Mouse (Mus musculus): ENCODE measurements at regions not wholly inside any gene's neighbourhood (a gene's known extent, or its start where the extent isn't known, plus 50 kb on each side); places are given as distances from the start of the nearest gene placed in this dataset.

GRCm38 (mm10) chr17:14551610-14552009, 142.4 kb downstream of the Thbs2 start:
- no peak for ATAC-seq (ENCODE audit: insufficient number of reproducible peaks, insufficient read depth, low FRiP score, low read depth)
- Histone ChIP-seq H3K27me3 (ENCODE audit: control insufficient read depth, insufficient read depth, low read length) (no peaks in the 10 kb centered on the region), H3K4me3 (ENCODE audit: low read depth, low read length) (no peak overlapping the region), H3K4me1 (ENCODE audit: control insufficient read depth, insufficient read depth, low read length) (peaks cover 8% of the 10 kb centered on the region; the same call in 1 of the 2 replicates), H3K9me3 (ENCODE audit: control insufficient read depth, low read depth, low read length) (peaks cover 9% of the 10 kb centered on the region; the same call in 1 of the 2 replicates), H3K36me3 (ENCODE audit: control insufficient read depth, insufficient read depth, low read length) (no peaks in the 10 kb centered on the region), H3K27ac (ENCODE audit: low read length) (peak overlapping the region; percentile 68; the same call in 1 of the 2 replicates), H3K9ac (replicated peaks; ENCODE audit: low read depth, low read length) (no peak overlapping the region), H3K4me2 (replicated peaks; ENCODE audit: low read depth, low read length) (no peak overlapping the region)
- 24% methylated on average over 4 of the region's 4 CpGs for WGBS

DNA sequence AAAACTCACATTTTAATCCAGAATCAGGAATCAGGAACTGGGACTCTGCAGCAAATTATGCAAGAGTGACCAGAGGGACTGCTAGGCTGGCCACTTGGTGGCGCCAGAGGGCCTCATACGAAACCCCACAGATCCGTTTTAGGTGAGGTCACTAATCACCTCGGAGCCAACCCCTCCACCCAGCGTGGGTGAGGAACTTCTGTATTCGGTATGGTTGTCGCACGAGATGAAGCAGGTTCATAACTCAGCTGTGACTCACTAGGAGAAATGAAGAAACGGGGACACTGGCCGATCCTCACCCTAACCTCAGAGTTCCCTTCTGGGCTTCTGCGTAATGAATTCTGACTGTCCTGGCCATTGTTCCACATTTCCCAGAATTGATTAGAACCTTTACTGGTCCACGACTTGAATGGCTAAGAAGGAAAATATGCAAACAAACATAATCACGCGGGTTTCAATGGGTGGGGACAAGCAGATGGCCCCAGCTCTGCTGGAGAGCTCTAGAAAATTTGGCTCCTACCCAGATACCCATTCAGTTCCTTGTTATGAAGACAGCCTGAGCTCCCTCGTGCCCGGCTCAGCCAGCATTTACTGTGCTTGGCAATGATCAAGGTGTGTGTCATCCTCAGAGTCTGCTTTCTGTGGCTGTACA, 148.1 kb downstream of the Thbs2 start:
- Histone ChIP-seq H3K4me2 (replicated peaks; ENCODE audit: low read depth, low read length) (no peak overlapping the region), H3K27me3 (ENCODE audit: control insufficient read depth, insufficient read depth, low read length) (no peaks in the 10 kb centered on the region), H3K27ac (ENCODE audit: low read length) (no peak overlapping the region), H3K4me3 (ENCODE audit: low read depth, low read length) (no peak overlapping the region), H3K9ac (replicated peaks; ENCODE audit: low read depth, low read length) (no peak overlapping the region), H3K4me1 (ENCODE audit: control insufficient read depth, insufficient read depth, low read length) (0 out of 2 replicates have a peak, but pooled peaks cover 2% of the 10 kb centered on the region), H3K36me3 (ENCODE audit: control insufficient read depth, insufficient read depth, low read length) (no peaks in the 10 kb centered on the region), H3K9me3 (ENCODE audit: control insufficient read depth, low read depth, low read length) (peaks cover 9% of the 10 kb centered on the region; the same call in 1 of the 2 replicates)
- 40% methylated on average over 16 of the region's 16 CpGs for WGBS
- ATAC-seq (ENCODE audit: insufficient number of reproducible peaks, insufficient read depth, low FRiP score, low read depth) = peak; percentile 56; the same call in 1 of the 2 replicates

GRCm38 (mm10) chr17:14544343-14545002, 149.6 kb downstream of the Thbs2 start:
- H3K4me2 ChIP-seq (replicated peaks; ENCODE audit: low read depth, low read length) = no peak overlapping the region
- H3K9me3 ChIP-seq (ENCODE audit: control insufficient read depth, low read depth, low read length) = peaks cover 9% of the 10 kb centered on the region; the same call in 1 of the 2 replicates
- no peak for ATAC-seq (ENCODE audit: insufficient number of reproducible peaks, insufficient read depth, low FRiP score, low read depth)
- H3K27me3 ChIP-seq (ENCODE audit: control insufficient read depth, insufficient read depth, low read length) = no peaks in the 10 kb centered on the region
- no peak overlapping the region for H3K4me3 ChIP-seq (ENCODE audit: low read depth, low read length)
- H3K4me1 ChIP-seq (ENCODE audit: control insufficient read depth, insufficient read depth, low read length) = peaks cover 11% of the 10 kb centered on the region; the same call in 1 of the 2 replicates
- WGBS = 27% methylated on average over 4 of the region's 4 CpGs
- H3K27ac ChIP-seq (ENCODE audit: low read length) = no peak overlapping the region
- no peaks in the 10 kb centered on the region for H3K36me3 ChIP-seq (ENCODE audit: control insufficient read depth, insufficient read depth, low read length)
- H3K9ac ChIP-seq (replicated peaks; ENCODE audit: low read depth, low read length) = no peak overlapping the region

DNA sequence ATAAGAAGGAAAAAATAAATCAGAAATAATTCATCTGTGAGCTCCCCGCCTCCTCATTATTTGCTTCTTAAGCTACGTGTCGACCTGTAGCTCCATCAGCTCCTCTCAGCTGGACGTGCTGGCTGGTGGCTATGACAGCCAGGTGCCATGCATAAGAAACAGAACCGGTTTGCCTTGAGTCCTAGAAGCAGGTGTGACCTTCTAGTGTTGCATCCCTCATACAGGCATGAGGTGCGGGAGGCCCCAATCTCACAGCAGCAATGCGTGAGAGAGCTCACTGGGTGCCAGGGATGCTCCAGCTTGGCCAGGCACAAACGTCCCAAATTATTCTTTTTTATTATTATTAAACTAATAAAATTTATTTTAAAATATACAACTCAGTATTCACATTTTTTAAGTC, 153.0 kb downstream of the Thbs2 start:
- ATAC-seq (ENCODE audit: insufficient number of reproducible peaks, insufficient read depth, low FRiP score, low read depth) = no peak
- H3K27ac ChIP-seq (ENCODE audit: low read length) = peak overlapping the region; percentile 87; the same call in 1 of the 2 replicates
- WGBS = 38% methylated on average over 8 of the region's 8 CpGs
- peaks cover 15% of the 10 kb centered on the region for H3K4me1 ChIP-seq (ENCODE audit: control insufficient read depth, insufficient read depth, low read length)
- H3K4me3 ChIP-seq (ENCODE audit: low read depth, low read length) = no peak overlapping the region
- H3K4me2 ChIP-seq (replicated peaks; ENCODE audit: low read depth, low read length) = no peak overlapping the region
- H3K9ac ChIP-seq (replicated peaks; ENCODE audit: low read depth, low read length) = no peak overlapping the region
- no peaks in the 10 kb centered on the region for H3K9me3 ChIP-seq (ENCODE audit: control insufficient read depth, low read depth, low read length)
- no peaks in the 10 kb centered on the region for H3K36me3 ChIP-seq (ENCODE audit: control insufficient read depth, insufficient read depth, low read length)
- no peaks in the 10 kb centered on the region for H3K27me3 ChIP-seq (ENCODE audit: control insufficient read depth, insufficient read depth, low read length)

DNA sequence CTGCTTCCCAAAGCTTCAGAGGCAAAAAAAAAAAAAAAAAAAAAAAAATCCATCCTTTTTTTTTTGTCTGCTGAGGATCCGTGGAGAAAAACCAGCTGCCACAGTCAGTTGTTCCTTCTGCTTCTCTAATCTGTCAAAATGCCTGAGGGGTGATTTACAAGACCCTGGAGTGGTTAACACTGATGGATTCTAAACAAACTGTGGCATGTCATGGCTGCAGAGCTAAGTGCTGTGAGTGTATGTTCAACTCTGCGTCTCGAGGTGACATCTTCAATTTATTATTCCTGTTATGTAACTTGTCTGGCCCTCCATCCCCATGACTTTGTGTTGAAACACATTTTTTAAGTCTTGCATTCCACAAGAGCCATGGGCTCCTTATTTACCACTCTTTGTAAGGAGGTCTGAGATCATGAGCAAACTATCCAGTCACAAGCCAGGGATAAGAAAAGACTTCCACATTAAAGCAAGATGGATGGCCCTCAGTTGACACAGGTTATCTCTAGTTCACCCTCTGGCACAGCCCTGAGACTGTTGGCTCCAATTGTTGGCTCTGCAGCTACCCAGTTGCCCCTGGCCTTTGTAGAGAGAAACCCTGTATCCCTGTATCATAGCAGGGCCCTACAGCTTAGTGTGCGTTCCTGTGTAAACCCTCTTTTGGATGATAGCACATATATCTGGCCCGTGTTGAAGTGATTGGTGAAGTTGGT, 153.6 kb downstream of the Thbs2 start:
- H3K9ac ChIP-seq (replicated peaks; ENCODE audit: low read depth, low read length) = no peak overlapping the region
- no peak overlapping the region for H3K4me2 ChIP-seq (replicated peaks; ENCODE audit: low read depth, low read length)
- H3K27me3 ChIP-seq (ENCODE audit: control insufficient read depth, insufficient read depth, low read length) = no peaks in the 10 kb centered on the region
- ATAC-seq (ENCODE audit: insufficient number of reproducible peaks, insufficient read depth, low FRiP score, low read depth) = peak; percentile 91
- H3K36me3 ChIP-seq (ENCODE audit: control insufficient read depth, insufficient read depth, low read length) = no peaks in the 10 kb centered on the region
- H3K9me3 ChIP-seq (ENCODE audit: control insufficient read depth, low read depth, low read length) = no peaks in the 10 kb centered on the region
- WGBS = 9% methylated on average over 5 of the region's 5 CpGs
- H3K27ac ChIP-seq (ENCODE audit: low read length) = peak overlapping the region; percentile 87; the same call in 1 of the 2 replicates
- no peak overlapping the region for H3K4me3 ChIP-seq (ENCODE audit: low read depth, low read length)
- H3K4me1 ChIP-seq (ENCODE audit: control insufficient read depth, insufficient read depth, low read length) = peaks cover 15% of the 10 kb centered on the region

DNA sequence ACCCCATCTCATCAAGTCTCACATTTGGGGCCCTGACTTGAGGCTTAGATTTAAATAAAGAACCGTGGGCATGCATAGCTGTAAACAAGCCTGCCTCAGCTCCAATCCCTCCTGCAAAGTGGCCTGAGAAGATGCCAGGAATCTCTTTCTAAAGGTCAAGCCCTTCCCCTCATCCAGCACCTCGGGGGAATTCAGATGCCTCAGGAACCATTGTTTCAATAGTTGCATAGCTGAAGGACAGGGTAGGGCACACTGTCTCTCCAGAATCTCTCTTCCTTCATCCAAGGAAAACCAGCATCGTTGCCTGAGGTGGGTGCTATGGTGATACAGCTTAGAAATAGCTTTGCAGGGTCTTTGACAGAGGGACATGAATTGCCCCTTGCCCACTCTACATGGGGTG, 154.4 kb downstream of the Thbs2 start:
- 20% methylated on average over 3 of the region's 3 CpGs for WGBS
- peaks cover 15% of the 10 kb centered on the region for H3K4me1 ChIP-seq (ENCODE audit: control insufficient read depth, insufficient read depth, low read length)
- no peaks in the 10 kb centered on the region for H3K27me3 ChIP-seq (ENCODE audit: control insufficient read depth, insufficient read depth, low read length)
- no peaks in the 10 kb centered on the region for H3K9me3 ChIP-seq (ENCODE audit: control insufficient read depth, low read depth, low read length)
- no peak for ATAC-seq (ENCODE audit: insufficient number of reproducible peaks, insufficient read depth, low FRiP score, low read depth)
- H3K4me2 ChIP-seq (replicated peaks; ENCODE audit: low read depth, low read length) = no peak overlapping the region
- no peak overlapping the region for H3K4me3 ChIP-seq (ENCODE audit: low read depth, low read length)
- H3K27ac ChIP-seq (ENCODE audit: low read length) = peak overlapping the region; percentile 34; the same call in 1 of the 2 replicates
- H3K9ac ChIP-seq (replicated peaks; ENCODE audit: low read depth, low read length) = no peak overlapping the region
- no peaks in the 10 kb centered on the region for H3K36me3 ChIP-seq (ENCODE audit: control insufficient read depth, insufficient read depth, low read length)

GRCm38 (mm10) chr17:14539191-14539590, 154.8 kb downstream of the Thbs2 start:
- no peak for ATAC-seq (ENCODE audit: insufficient number of reproducible peaks, insufficient read depth, low FRiP score, low read depth)
- Histone ChIP-seq H3K27ac (ENCODE audit: low read length) (no peak overlapping the region), H3K9me3 (ENCODE audit: control insufficient read depth, low read depth, low read length) (no peaks in the 10 kb centered on the region), H3K9ac (replicated peaks; ENCODE audit: low read depth, low read length) (no peak overlapping the region), H3K4me1 (ENCODE audit: control insufficient read depth, insufficient read depth, low read length) (peaks cover 15% of the 10 kb centered on the region), H3K4me2 (replicated peaks; ENCODE audit: low read depth, low read length) (no peak overlapping the region), H3K4me3 (ENCODE audit: low read depth, low read length) (no peak overlapping the region), H3K27me3 (ENCODE audit: control insufficient read depth, insufficient read depth, low read length) (no peaks in the 10 kb centered on the region), H3K36me3 (ENCODE audit: control insufficient read depth, insufficient read depth, low read length) (no peaks in the 10 kb centered on the region)
- 40% methylated on average over 3 of the region's 3 CpGs for WGBS

- Histone ChIP-seq H3K36me3 (ENCODE audit: control insufficient read depth, insufficient read depth, low read length) (no peaks in the 10 kb centered on the region), H3K9ac (replicated peaks; ENCODE audit: low read depth, low read length) (no peak overlapping the region), H3K4me3 (ENCODE audit: low read depth, low read length) (no peak overlapping the region), H3K27ac (ENCODE audit: low read length) (no peak overlapping the region), H3K27me3 (ENCODE audit: control insufficient read depth, insufficient read depth, low read length) (no peaks in the 10 kb centered on the region), H3K4me2 (replicated peaks; ENCODE audit: low read depth, low read length) (no peak overlapping the region), H3K4me1 (ENCODE audit: control insufficient read depth, insufficient read depth, low read length) (peaks cover 20% of the 10 kb centered on the region), H3K9me3 (ENCODE audit: control insufficient read depth, low read depth, low read length) (no peaks in the 10 kb centered on the region)
- ATAC-seq (ENCODE audit: insufficient number of reproducible peaks, insufficient read depth, low FRiP score, low read depth) = no peak
- WGBS = 73% methylated on average over 3 of the region's 3 CpGs
These were observed 155.5 kb downstream of the Thbs2 start for GRCm38 (mm10) chr17:14538527-14538926.

Data from stomach, embryonic 14.5 days (tissue).